Mouse (Mus musculus): ENCODE results near the gene Gstt4. TPM values are rescaled to one million over a fixed set of nuclear protein-coding genes. Genes with fewer than 3 reads are reported as not detected.
"Not testable (repeated sequence)": the region's sequence is repeated elsewhere in the genome, so short reads cannot be mapped to it uniquely, and the experiment has no call there.

Gstt4 gene
- polyA plus RNA-seq, 1 experiment from 2014 or later, result not detected

GRCm38 (mm10) chr10:75767756-75768155, 54.6 kb downstream of the Gstt4 start:
- H3K9ac ChIP-seq (ENCODE audit: low read length); H3K9me3 ChIP-seq (ENCODE audit: control insufficient read depth, low read length); H3K27ac ChIP-seq (ENCODE audit: low read depth, low read length); H3K4me3 ChIP-seq (ENCODE audit: low read depth, low read length); H3K27me3 ChIP-seq (ENCODE audit: control insufficient read depth, insufficient read depth, low read length); ATAC-seq (ENCODE audit: low FRiP score); H3K4me2 ChIP-seq; H3K36me3 ChIP-seq (ENCODE audit: control insufficient read depth, insufficient read depth, low read length): not testable (repeated sequence)
- H3K4me1 ChIP-seq (ENCODE audit: control insufficient read depth, insufficient read depth, low read length), result peaks cover 14% of the 10 kb centered on the region
- peak; percentile 31 for DNase-seq (ENCODE audit: low spot score, missing footprints)
- 39% methylated on average over 5 of the region's 5 CpGs for WGBS

GRCm38 (mm10) chr10:75766856-75767255, 55.5 kb downstream of the Gstt4 start:
- ATAC-seq (ENCODE audit: low FRiP score), result no peak
- 91% methylated on average over 6 of the region's 6 CpGs for WGBS

More at GRCm38 (mm10) chr10:75766856-75767255, 55.5 kb downstream of the Gstt4 start:
- H3K27me3 ChIP-seq (ENCODE audit: control insufficient read depth, insufficient read depth, low read length), result no peaks in the 10 kb centered on the region
- no peaks in the 10 kb centered on the region for H3K36me3 ChIP-seq (ENCODE audit: control insufficient read depth, insufficient read depth, low read length)
- no peak for DNase-seq (ENCODE audit: low spot score, missing footprints)
- no peaks in the 10 kb centered on the region for H3K9me3 ChIP-seq (ENCODE audit: control insufficient read depth, low read length)
- no peak overlapping the region for H3K4me3 ChIP-seq (ENCODE audit: low read depth, low read length)
- H3K9ac ChIP-seq (ENCODE audit: low read length), result no peak overlapping the region
- H3K4me2 ChIP-seq, result no peak overlapping the region
- H3K4me1 ChIP-seq (ENCODE audit: control insufficient read depth, insufficient read depth, low read length), result peaks cover 12% of the 10 kb centered on the region
- no peak overlapping the region for H3K27ac ChIP-seq (ENCODE audit: low read depth, low read length)

Other genes with a start within 250 kb of the Gstt4 start
- 0.25 and 0.29 TPM in 2 replicates for gene Ggt5, start 233.2 kb downstream of the Gstt4 start, polyA plus RNA-seq (2014; fragmentation: Nextera tagmentation; extraction: Ambion mirVana)
- gene Susd2, start 178.5 kb downstream of the Gstt4 start, polyA plus RNA-seq (2014; fragmentation: Nextera tagmentation; extraction: Ambion mirVana), result 1.2 and 1.6 TPM in 2 replicates
- gene Cabin1, start 58.2 kb downstream of the Gstt4 start, polyA plus RNA-seq (2014; fragmentation: Nextera tagmentation; extraction: Ambion mirVana), result 28.7 and 31.6 TPM in 2 replicates
- 89.8 and 94.7 TPM in 2 replicates for gene Ddt, start 49.1 kb downstream of the Gstt4 start, polyA plus RNA-seq (2014; fragmentation: Nextera tagmentation; extraction: Ambion mirVana)
- gene Gm20441, start 41.6 kb downstream of the Gstt4 start, polyA plus RNA-seq (2014; fragmentation: Nextera tagmentation; extraction: Ambion mirVana), result not detected in 2 replicates
- 1.0 and 1.2 TPM in 2 replicates for gene Gstt3, start 41.1 kb downstream of the Gstt4 start, polyA plus RNA-seq (2014; fragmentation: Nextera tagmentation; extraction: Ambion mirVana)
- 4.9 and 6.1 TPM in 2 replicates for gene Gstt1, start 24.0 kb downstream of the Gstt4 start, polyA plus RNA-seq (2014; fragmentation: Nextera tagmentation; extraction: Ambion mirVana)
- 6.3 and 8.4 TPM in 2 replicates for gene Gstt2, start 14.9 kb upstream of the Gstt4 start, polyA plus RNA-seq (2014; fragmentation: Nextera tagmentation; extraction: Ambion mirVana)
- 1,631 and 1,834 TPM in 2 replicates for gene Mif, start 37.7 kb upstream of the Gstt4 start, polyA plus RNA-seq (2014; fragmentation: Nextera tagmentation; extraction: Ambion mirVana)
- 0.62 and 1.6 TPM in 2 replicates for gene Derl3, start 70.9 kb upstream of the Gstt4 start, polyA plus RNA-seq (2014; fragmentation: Nextera tagmentation; extraction: Ambion mirVana)
- 268 and 274 TPM in 2 replicates for gene Smarcb1, start 99.1 kb upstream of the Gstt4 start, polyA plus RNA-seq (2014; fragmentation: Nextera tagmentation; extraction: Ambion mirVana)
- gene Chchd10, start 110.6 kb upstream of the Gstt4 start, polyA plus RNA-seq (2014; fragmentation: Nextera tagmentation; extraction: Ambion mirVana), result 5.5 and 6.4 TPM in 2 replicates
- 33.6 and 34.6 TPM in 2 replicates for gene Mmp11, start 114.0 kb upstream of the Gstt4 start, polyA plus RNA-seq (2014; fragmentation: Nextera tagmentation; extraction: Ambion mirVana)
- gene Gm867, start 118.1 kb upstream of the Gstt4 start, polyA plus RNA-seq (2014; fragmentation: Nextera tagmentation; extraction: Ambion mirVana), result 0.48 and 1.5 TPM in 2 replicates
- 0.47 and 0.70 TPM in 2 replicates for gene Vpreb3, start 120.5 kb upstream of the Gstt4 start, polyA plus RNA-seq (2014; fragmentation: Nextera tagmentation; extraction: Ambion mirVana)
- gene Gm5134, start 132.0 kb upstream of the Gstt4 start, polyA plus RNA-seq (2014; fragmentation: Nextera tagmentation; extraction: Ambion mirVana), result 0.06 and 0.11 TPM in 2 replicates
- 33.2 and 34.3 TPM in 2 replicates for gene Zfp280b, start 210.1 kb upstream of the Gstt4 start, polyA plus RNA-seq (2014; fragmentation: Nextera tagmentation; extraction: Ambion mirVana)

All from midbrain, embryonic 11.5 days (tissue).